Mouse (Mus musculus) heart, embryonic 16.5 days (tissue): ENCODE measurements around the gene Adamts7. TPM values are rescaled to one million over a fixed set of nuclear protein-coding genes. Genes with fewer than 3 reads are reported as not detected.

Experiments used
- ATAC-seq: fragments of 200-750 bp; cut with Nextera tagmentation; replicated peaks from 2 replicates; pipeline ENCODE4 v1.8.0; 2017; ENCODE audit warnings: moderate number of reproducible peaks; ENCODE audit not compliant: insufficient read depth, low FRiP score; ENCODE audit errors: extremely low read depth
- H3K27ac ChIP-seq: fragments of 300-500 bp; sonication (generic); 2 replicates; pipeline ENCODE4 v1.5.1; 2014; ENCODE audit warnings: mild to moderate bottlenecking, low read length, control low read depth, moderate library complexity
- H3K27me3 ChIP-seq: fragments of 300-500 bp; sonication (generic); 2 replicates; pipeline ENCODE4 v1.6.1; 2014; ENCODE audit warnings: low read length, mixed read lengths; ENCODE audit not compliant: control insufficient read depth, insufficient read depth
- H3K36me3 ChIP-seq: fragments of 300-500 bp; sonication (generic); 2 replicates; pipeline ENCODE4 v1.6.1; 2014; ENCODE audit not compliant: control insufficient read depth, insufficient read depth
- H3K4me1 ChIP-seq: fragments of 300-500 bp; sonication (generic); 2 replicates; pipeline ENCODE4 v1.6.1; 2014; ENCODE audit warnings: low read length, mixed read lengths; ENCODE audit not compliant: control insufficient read depth, insufficient read depth
- H3K4me2 ChIP-seq: fragments of 300-500 bp; sonication (generic); 2 replicates; pipeline ENCODE4 v1.6.1; 2014; ENCODE audit warnings: low read depth, mild to moderate bottlenecking, control low read depth, low read length
- H3K4me3 ChIP-seq: fragments of 300-500 bp; sonication (generic); 2 replicates; pipeline ENCODE4 v1.5.1; 2014; ENCODE audit warnings: mild to moderate bottlenecking, control low read depth, low read length
- H3K9ac ChIP-seq: fragments of 300-500 bp; sonication (generic); 2 replicates; pipeline ENCODE4 v1.6.1; 2014; ENCODE audit warnings: low read length, control low read depth
- H3K9me3 ChIP-seq: fragments of 300-500 bp; sonication (generic); replicated peaks from 2 replicates; pipeline ENCODE4 v1.6.1; 2016; ENCODE audit warnings: low read length; ENCODE audit not compliant: control insufficient read depth
- WGBS: fragments of 180-500 bp; shearing (Covaris S2); extraction: QIAGEN DNeasy Blood & Tissue Kit; methylation state at CpG from one replicate; pipeline ENCODE4 v1.1.7; 2014; 5-methylcytosine and 5-hydroxymethylcytosine counted together
- polyA plus RNA-seq: library from polyadenylated mRNA; unstranded; fragments of >200 nt; fragmentation: Nextera tagmentation; extraction: Ambion mirVana; gene quantifications from 2 replicates; pipeline ENCODE4 v1.2.1, GENCODE M21; 2015

Adamts7 gene
- polyA plus RNA-seq, 1 experiment from 2014 or later: 8.7 TPM

DNA sequence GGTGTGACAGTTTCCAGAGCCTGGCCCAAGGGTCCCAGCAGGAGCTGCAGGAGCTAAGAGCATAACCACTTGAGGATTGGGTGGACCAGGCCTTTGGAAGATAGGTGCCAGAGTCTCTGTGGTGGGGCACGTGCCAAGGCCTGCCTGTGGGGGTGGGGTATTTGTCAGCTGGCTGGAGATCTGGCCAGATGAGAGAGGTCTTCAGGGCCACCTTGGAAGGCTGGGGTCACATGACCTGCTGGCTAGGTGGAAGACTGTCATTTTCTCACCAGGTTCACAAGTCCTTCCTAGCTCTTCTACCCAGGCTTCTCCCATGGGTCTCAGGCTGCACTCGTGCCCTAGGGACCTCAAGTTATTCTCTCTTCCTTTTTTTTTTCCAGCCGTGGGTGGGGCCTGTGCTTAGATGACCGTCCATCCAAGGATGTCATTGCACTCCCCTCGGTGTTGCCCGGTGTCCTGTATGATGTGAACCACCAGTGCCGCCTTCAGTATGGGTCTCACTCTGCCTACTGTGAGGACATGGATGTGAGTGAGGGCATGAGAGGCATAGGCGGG, 22.6 kb downstream of the Adamts7 start:
- Histone ChIP-seq H3K4me2 (no peak overlapping the region), H3K36me3 (no peaks in the 10 kb centered on the region), H3K9me3 (no peaks in the 10 kb centered on the region), H3K27ac (no peak overlapping the region), H3K4me3 (no peak overlapping the region), H3K4me1 (peaks cover 64% of the 10 kb centered on the region), H3K9ac (no peak overlapping the region), H3K27me3 (no peaks in the 10 kb centered on the region)
- no peak for ATAC-seq
- 86% methylated on average over 8 of the region's 8 CpGs for WGBS

DNA sequence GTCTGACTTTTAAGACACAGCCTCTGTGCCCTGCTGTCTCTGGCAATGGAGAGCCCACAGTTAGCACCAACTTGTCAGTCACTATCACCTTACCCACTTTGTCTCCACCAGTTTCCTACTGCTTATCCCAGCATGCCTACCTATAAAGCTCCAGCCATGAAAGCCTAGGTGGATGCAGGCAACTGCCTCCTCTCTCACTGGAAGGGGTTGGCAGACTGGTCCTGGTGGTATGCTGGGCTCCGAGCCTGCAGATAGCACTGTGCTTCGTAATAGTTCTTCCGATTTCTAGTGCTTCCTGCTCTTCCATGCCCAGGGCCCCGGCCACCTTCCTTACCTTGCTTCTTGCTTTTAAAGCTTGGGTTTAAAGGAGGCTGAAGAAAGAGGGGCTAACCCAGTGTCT, 26.0 kb downstream of the Adamts7 start:
- H3K9me3 ChIP-seq: no peaks in the 10 kb centered on the region
- ATAC-seq: 0 out of 2 replicates have a peak, but pooled peaks have one; percentile 8
- no peaks in the 10 kb centered on the region for H3K27me3 ChIP-seq
- peaks cover 42% of the 10 kb centered on the region for H3K4me1 ChIP-seq
- H3K9ac ChIP-seq: peak overlapping the region; percentile 28; the same call in 1 of the 2 replicates
- 30% methylated on average over 4 of the region's 4 CpGs for WGBS
- H3K27ac ChIP-seq: peak overlapping the region; percentile 87
- no peaks in the 10 kb centered on the region for H3K36me3 ChIP-seq
- H3K4me3 ChIP-seq: no peak overlapping the region
- peak overlapping the region; percentile 29; the same call in 1 of the 2 replicates for H3K4me2 ChIP-seq

DNA sequence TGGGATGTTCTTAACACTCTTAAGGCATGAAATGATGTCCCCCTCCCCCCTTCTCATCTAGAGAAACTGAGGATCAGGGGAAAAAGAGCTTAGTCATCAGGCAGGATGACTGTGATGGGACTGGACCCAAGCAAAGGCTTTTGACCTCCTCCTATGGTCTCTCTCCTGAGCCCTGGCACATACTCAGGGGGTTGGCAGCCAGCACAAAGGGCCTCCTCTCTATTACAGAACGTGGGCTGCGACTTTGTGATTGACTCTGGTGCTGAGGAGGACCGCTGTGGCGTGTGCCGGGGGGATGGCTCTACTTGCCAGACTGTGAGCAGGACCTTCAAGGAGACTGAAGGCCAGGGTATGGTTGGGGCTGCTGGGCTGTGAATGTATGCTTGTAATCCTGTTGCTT, 26.5 kb downstream of the Adamts7 start:
- no peaks in the 10 kb centered on the region for H3K9me3 ChIP-seq
- H3K4me1 ChIP-seq: peaks cover 37% of the 10 kb centered on the region
- ATAC-seq: peak; percentile 58
- H3K4me2 ChIP-seq: peak overlapping the region; percentile 29; the same call in 1 of the 2 replicates
- peak overlapping the region; percentile 32; the same call in 1 of the 2 replicates for H3K9ac ChIP-seq
- H3K4me3 ChIP-seq: no peak overlapping the region
- no peaks in the 10 kb centered on the region for H3K27me3 ChIP-seq
- no peaks in the 10 kb centered on the region for H3K36me3 ChIP-seq
- WGBS: 28% methylated on average over 5 of the region's 5 CpGs
- H3K27ac ChIP-seq: peak overlapping the region; percentile 87

DNA sequence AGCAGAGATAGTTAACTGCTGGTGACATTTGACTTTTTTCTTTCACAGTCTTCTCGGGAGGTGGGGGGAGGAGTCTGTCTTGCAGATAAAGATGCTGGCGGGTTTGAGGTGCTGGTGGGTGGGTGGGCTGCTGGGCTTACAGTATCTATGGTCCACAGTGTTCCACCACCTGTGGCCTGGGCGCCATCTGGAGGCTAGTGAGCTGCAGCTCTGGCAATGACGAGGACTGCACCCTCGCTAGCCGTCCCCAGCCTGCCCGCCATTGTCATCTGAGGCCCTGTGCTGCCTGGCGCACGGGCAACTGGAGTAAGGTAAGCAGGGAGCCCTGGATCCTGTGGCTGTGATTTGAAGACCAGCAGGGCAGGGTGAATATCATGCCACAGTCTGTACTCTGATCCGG, 32.1 kb downstream of the Adamts7 start:
- no peak overlapping the region for H3K4me2 ChIP-seq
- WGBS: 59% methylated on average over 10 of the region's 10 CpGs
- ATAC-seq: no peak

DNA sequence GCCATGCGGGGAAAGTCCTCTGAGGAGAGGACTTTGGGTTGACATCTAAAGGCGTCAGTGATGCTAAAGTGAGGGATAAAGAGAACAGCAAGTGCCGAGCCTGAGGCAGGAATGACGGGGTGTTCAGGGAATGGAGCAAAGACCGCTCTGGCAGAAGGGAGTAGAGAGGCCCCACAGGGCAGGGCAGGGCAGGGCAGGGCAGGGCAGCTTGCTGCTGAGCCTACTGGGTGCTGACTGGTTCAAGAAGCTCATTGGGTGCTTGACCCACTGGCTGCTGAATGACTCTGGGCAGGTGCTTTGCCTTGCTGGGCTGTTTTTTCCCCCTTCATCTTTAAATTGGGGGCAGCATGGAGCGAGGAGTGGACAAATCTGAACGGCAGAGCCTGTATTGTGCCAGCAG, 33.4 kb downstream of the Adamts7 start:
- no peaks in the 10 kb centered on the region for H3K36me3 ChIP-seq
- no peak for ATAC-seq
- H3K4me2 ChIP-seq: no peak overlapping the region
- WGBS: 75% methylated on average over 7 of the region's 7 CpGs
- H3K27me3 ChIP-seq: no peaks in the 10 kb centered on the region
- H3K9me3 ChIP-seq: no peaks in the 10 kb centered on the region
- no peak overlapping the region for H3K9ac ChIP-seq
- no peak overlapping the region for H3K27ac ChIP-seq
- no peak overlapping the region for H3K4me3 ChIP-seq
- peaks cover 25% of the 10 kb centered on the region for H3K4me1 ChIP-seq

More for the DNA sequence above, 32.1 kb downstream of the Adamts7 start:
- Histone ChIP-seq H3K4me1 (peaks cover 27% of the 10 kb centered on the region), H3K9me3 (no peaks in the 10 kb centered on the region), H3K4me3 (no peak overlapping the region), H3K27ac (no peak overlapping the region), H3K9ac (no peak overlapping the region), H3K36me3 (no peaks in the 10 kb centered on the region), H3K27me3 (no peaks in the 10 kb centered on the region)

DNA sequence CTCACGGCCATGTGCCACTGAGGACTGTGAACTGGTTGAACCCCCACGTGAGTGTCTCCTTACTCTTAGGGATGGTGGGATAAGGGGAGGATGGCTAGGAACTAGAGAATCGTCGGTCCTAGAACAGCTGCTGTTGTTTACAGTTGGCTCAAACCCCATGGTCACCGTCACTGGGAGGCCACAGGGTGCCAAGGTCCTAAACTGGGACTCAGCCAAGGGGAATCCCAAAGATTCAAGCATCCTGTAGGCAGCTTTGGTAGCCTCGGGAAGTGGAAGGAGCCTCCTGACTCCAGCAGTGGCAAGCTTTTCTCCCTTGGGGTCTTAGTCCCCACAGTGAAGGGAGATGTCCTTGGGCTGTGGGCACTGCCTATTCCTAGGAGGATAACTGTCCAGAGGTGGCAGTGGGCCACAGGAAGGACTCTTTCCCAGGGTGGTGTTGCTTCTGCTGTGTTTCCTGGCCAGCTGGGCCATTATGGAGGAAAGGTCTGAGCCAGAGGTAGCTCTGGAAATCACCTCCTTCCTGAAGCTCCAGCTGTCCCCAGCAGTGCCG, 34.3 kb downstream of the Adamts7 start:
- Histone ChIP-seq H3K4me2 (no peak overlapping the region), H3K27ac (no peak overlapping the region), H3K9me3 (no peaks in the 10 kb centered on the region), H3K4me3 (no peak overlapping the region), H3K36me3 (no peaks in the 10 kb centered on the region), H3K4me1 (peaks cover 25% of the 10 kb centered on the region), H3K9ac (no peak overlapping the region), H3K27me3 (no peaks in the 10 kb centered on the region)
- ATAC-seq: no peak
- WGBS: 77% methylated on average over 7 of the region's 7 CpGs

DNA sequence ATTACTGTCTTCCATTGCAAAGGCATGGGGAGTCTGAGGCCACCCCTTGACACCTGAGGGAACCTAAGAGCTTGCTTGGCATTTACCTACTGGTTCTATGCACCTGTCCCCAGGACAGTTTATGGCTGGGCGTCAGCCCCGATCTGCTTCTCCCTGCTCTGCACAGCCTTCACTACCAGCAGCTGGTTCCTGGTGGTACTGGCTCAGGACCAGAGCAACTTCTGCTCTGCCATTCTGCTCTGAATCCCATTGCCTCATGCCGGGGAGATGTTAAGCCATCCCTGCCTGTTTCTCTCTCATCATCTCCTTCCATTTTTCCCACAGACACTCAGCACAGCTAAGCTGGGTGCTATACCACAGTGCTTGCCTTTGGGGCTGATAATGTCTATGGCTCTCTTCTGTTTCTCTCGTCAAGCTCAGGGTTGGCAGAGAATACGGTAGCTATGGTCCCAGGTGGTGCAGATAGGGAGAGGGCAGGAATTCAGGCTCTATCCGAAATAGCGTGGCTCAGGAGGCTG, 35.1 kb downstream of the Adamts7 start:
- peak overlapping the region; percentile 45; the same call in 1 of the 2 replicates for H3K4me2 ChIP-seq

DNA sequence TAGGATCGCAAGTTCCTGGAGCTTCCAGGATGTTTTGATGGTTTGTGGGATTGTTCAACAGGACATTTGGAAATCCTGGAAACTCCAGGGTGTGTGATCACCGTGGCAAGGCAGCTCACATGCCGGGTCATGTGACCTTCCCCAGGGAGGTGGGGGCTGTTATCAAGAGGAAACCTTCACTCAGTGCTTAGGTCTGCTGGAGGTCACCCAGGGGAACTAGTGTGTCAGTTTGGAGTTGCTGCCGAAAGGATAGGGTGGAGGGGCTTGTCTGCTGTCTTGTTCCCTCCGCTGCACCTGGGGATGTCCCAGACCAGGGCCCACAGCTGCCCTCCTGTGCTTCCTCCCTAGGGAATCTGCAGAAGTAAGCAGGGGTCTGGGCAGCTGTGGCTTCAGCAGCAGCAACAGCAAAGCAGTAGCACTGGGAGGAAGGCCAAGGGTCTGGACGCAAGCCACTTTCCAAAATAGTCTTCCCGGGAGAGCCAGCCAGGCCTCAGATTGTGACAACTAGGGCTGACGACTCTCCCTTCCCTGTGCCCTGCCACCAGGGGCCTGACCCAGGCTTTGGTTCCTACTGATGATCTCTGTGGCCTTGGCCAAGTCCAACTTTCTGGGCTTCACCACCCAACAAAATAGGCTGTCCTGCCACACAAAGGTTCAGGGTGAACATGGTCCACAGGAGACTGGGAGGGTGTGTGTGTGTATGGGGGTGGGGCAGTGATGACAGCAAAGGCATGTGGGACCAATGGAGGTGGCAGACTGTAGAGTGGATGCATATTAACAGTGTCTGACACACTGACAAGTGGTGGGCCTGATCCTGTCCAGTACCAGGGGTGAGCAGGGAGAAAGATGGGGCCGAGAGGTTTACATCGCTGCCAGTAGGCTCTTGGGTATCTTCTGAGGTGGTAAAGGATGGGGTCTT, 35.9 kb downstream of the Adamts7 start:
- H3K9me3 ChIP-seq: no peaks in the 10 kb centered on the region
- 0 out of 2 replicates have a peak overlapping the region, but pooled peaks have one; percentile 12 for H3K9ac ChIP-seq
- peaks cover 25% of the 10 kb centered on the region for H3K4me1 ChIP-seq
- WGBS: 28% methylated on average over 10 of the region's 10 CpGs
- H3K27ac ChIP-seq: peak overlapping the region; percentile 90
- peak overlapping the region; percentile 45; the same call in 1 of the 2 replicates for H3K4me2 ChIP-seq
- no peaks in the 10 kb centered on the region for H3K27me3 ChIP-seq
- 0 out of 2 replicates have a peak, but pooled peaks cover under 1% of the 10 kb centered on the region for H3K36me3 ChIP-seq
- H3K4me3 ChIP-seq: no peak overlapping the region
- peak; percentile 85 for ATAC-seq

More for the DNA sequence above, 35.1 kb downstream of the Adamts7 start:
- ATAC-seq: no peak
- 55% methylated on average over 7 of the region's 7 CpGs for WGBS
- H3K9ac ChIP-seq: 0 out of 2 replicates have a peak overlapping the region, but pooled peaks have one; percentile 12
- no peaks in the 10 kb centered on the region for H3K9me3 ChIP-seq
- peaks cover 25% of the 10 kb centered on the region for H3K4me1 ChIP-seq
- H3K4me3 ChIP-seq: no peak overlapping the region
- peak overlapping the region; percentile 90 for H3K27ac ChIP-seq
- no peaks in the 10 kb centered on the region for H3K27me3 ChIP-seq
- H3K36me3 ChIP-seq: no peaks in the 10 kb centered on the region
